Mouse (Mus musculus) MEL (cell line): ENCODE measurements at regions not wholly inside any gene's neighbourhood (a gene's known extent, or its start where the extent isn't known, plus 50 kb on each side); places are given as distances from the start of the nearest gene placed in this dataset.
A peak's percentile ranks its signal among the peaks of the same experiment; 100 is the strongest.

Experiments used
- DNase-seq: peaks from one replicate; pipeline ENCODE4 v3.0.0; 2011; ENCODE audit warnings: low read depth, low spot score
- H3K27ac ChIP-seq: 2 replicates; pipeline ENCODE4 v1.5.1; 2012; ENCODE audit warnings: low read depth, mild to moderate bottlenecking, control low read depth, low read length, moderate library complexity; ENCODE audit not compliant: control insufficient read depth
- H3K27me3 ChIP-seq, 2 experiments: fragments of 150-350 bp in 1 of 2; sonication (generic) in 1 of 2; 2 replicates each; pipeline ENCODE4 v1.6.1; 2012; ENCODE audit warnings: low read length in 2 of 2, mild to moderate bottlenecking in 2 of 2, improper control_type of control experiment in 1 of 2, moderate library complexity in 1 of 2; ENCODE audit not compliant: insufficient read depth in 2 of 2, control insufficient read depth in 1 of 2
- H3K36me3 ChIP-seq, 2 experiments: 2 replicates each; pipeline ENCODE4 v1.6.1; 2012 to 2014; ENCODE audit warnings: low read length in 2 of 2, improper control_type of control experiment in 1 of 2, inconsistent platforms in 1 of 2, mild to moderate bottlenecking in 1 of 2; ENCODE audit not compliant: insufficient read depth in 2 of 2, control insufficient read depth in 1 of 2
- H3K4me1 ChIP-seq, 2 experiments: fragments of 150-350 bp in 1 of 2; sonication (generic) in 1 of 2; 2 replicates each; pipeline ENCODE4 v1.6.1; 2012; ENCODE audit warnings: low read length in 2 of 2, improper control_type of control experiment in 1 of 2, mild to moderate bottlenecking in 1 of 2; ENCODE audit not compliant: insufficient read depth in 2 of 2, control insufficient read depth in 1 of 2
- H3K4me3 ChIP-seq, 2 experiments: fragments of 150-350 bp in 1 of 2; sonication (generic) in 1 of 2; 2 replicates each; pipeline ENCODE4 v1.5.1; 2012; ENCODE audit warnings: low read depth in 2 of 2, low read length in 2 of 2, mild to moderate bottlenecking in 2 of 2, moderate library complexity in 2 of 2, control low read depth in 1 of 2, improper control_type of control experiment in 1 of 2; ENCODE audit not compliant: control insufficient read depth in 1 of 2, insufficient read depth in 1 of 2
- H3K79me2 ChIP-seq: 2 replicates; pipeline ENCODE4 v1.6.1; 2012; ENCODE audit warnings: mild to moderate bottlenecking, low read length, moderate library complexity; ENCODE audit not compliant: control insufficient read depth, poor library complexity, insufficient read depth
- H3K9ac ChIP-seq: 2 replicates; pipeline ENCODE4 v1.6.1; 2012; ENCODE audit warnings: low read depth, mild to moderate bottlenecking, control low read depth, low read length, moderate library complexity; ENCODE audit not compliant: control insufficient read depth, poor library complexity, severe bottlenecking
- H3K9me3 ChIP-seq: fragments of 150-350 bp; sonication (generic); replicated peaks from 2 replicates; pipeline ENCODE4 v1.6.1; 2012; ENCODE audit warnings: mild to moderate bottlenecking, low read length, improper control_type of control experiment, moderate library complexity; ENCODE audit not compliant: insufficient read depth
- CHD1 ChIP-seq: IDR thresholded peaks from 2 replicates; pipeline ENCODE4 v1.6.1; 2012; ENCODE audit warnings: low read depth, mild to moderate bottlenecking, inconsistent platforms, low read length, improper control_type of control experiment
- CTCF ChIP-seq, 3 experiments: IDR thresholded peaks in 2 of 3; conservative IDR thresholded peaks in 1 of 3; 2 replicates each; pipeline ENCODE4 v1.5.1; 2011 to 2012; ENCODE audit warnings: low read length in 3 of 3, low read depth in 2 of 3, mild to moderate bottlenecking in 2 of 3, improper control_type of control experiment in 1 of 3, inconsistent platforms in 1 of 3, mixed read lengths in 1 of 3, moderate library complexity in 1 of 3; ENCODE audit not compliant: control insufficient read depth in 1 of 3, insufficient read depth in 1 of 3, poor library complexity in 1 of 3, severe bottlenecking in 1 of 3
- E2F4 ChIP-seq: IDR thresholded peaks from 2 replicates; pipeline ENCODE4 v1.6.1; 2011; ENCODE audit warnings: low read depth, low read length, improper control_type of control experiment, borderline replicate concordance
- ETS1 ChIP-seq: IDR thresholded peaks from 2 replicates; pipeline ENCODE4 v1.6.1; 2012; ENCODE audit warnings: low read depth, mild to moderate bottlenecking, inconsistent platforms, low read length, improper control_type of control experiment, moderate library complexity
- JUND ChIP-seq: IDR thresholded peaks from 2 replicates; pipeline ENCODE4 v1.6.1; 2011; ENCODE audit warnings: low read depth, mild to moderate bottlenecking, improper control_type of control experiment, low read length
- MAFK ChIP-seq: IDR thresholded peaks from 2 replicates; pipeline ENCODE4 v1.6.1; 2011; ENCODE audit warnings: low read depth, mild to moderate bottlenecking, low read length, improper control_type of control experiment, borderline replicate concordance
- MAZ ChIP-seq: IDR thresholded peaks from 2 replicates; pipeline ENCODE4 v1.6.1; 2012; ENCODE audit warnings: low read depth, mild to moderate bottlenecking, inconsistent platforms, low read length, improper control_type of control experiment
- MEF2A ChIP-seq: IDR thresholded peaks from 2 replicates; pipeline ENCODE4 v1.6.1; 2014; ENCODE audit warnings: low read depth, mild to moderate bottlenecking, inconsistent platforms, low read length, improper control_type of control experiment; ENCODE audit not compliant: poor library complexity, insufficient replicate concordance, severe bottlenecking; ENCODE audit errors: extremely low read depth
- MXI1 ChIP-seq: IDR thresholded peaks from 2 replicates; pipeline ENCODE4 v1.6.1; 2011; ENCODE audit warnings: mild to moderate bottlenecking, low read depth, low read length, improper control_type of control experiment
- POLR2A ChIP-seq, 2 experiments: IDR thresholded peaks; 2 replicates each; pipeline ENCODE4 v1.6.1; 2011 to 2012; ENCODE audit warnings: low read length in 2 of 2, mild to moderate bottlenecking in 2 of 2, control low read depth in 1 of 2, improper control_type of control experiment in 1 of 2, low read depth in 1 of 2, moderate library complexity in 1 of 2; ENCODE audit not compliant: control insufficient read depth in 1 of 2, insufficient read depth in 1 of 2, poor library complexity in 1 of 2
- RAD21 ChIP-seq: IDR thresholded peaks from 2 replicates; pipeline ENCODE4 v1.6.1; 2011; ENCODE audit warnings: mild to moderate bottlenecking, low read depth, low read length, improper control_type of control experiment
- RCOR1 ChIP-seq: IDR thresholded peaks from 2 replicates; pipeline ENCODE4 v1.6.1; 2012; ENCODE audit warnings: low read depth, mild to moderate bottlenecking, inconsistent platforms, low read length, improper control_type of control experiment
- SMC3 ChIP-seq: IDR thresholded peaks from 2 replicates; pipeline ENCODE4 v1.6.1; 2011; ENCODE audit warnings: low read depth, low read length, improper control_type of control experiment
- TAL1 ChIP-seq: IDR thresholded peaks from 2 replicates; pipeline ENCODE4 v1.6.1; 2012; ENCODE audit warnings: mild to moderate bottlenecking, inconsistent platforms, low read length, moderate library complexity, mixed read lengths
- UBTF ChIP-seq: IDR thresholded peaks from 2 replicates; pipeline ENCODE4 v1.6.1; 2012; ENCODE audit warnings: low read depth, mild to moderate bottlenecking, inconsistent platforms, low read length, improper control_type of control experiment, moderate library complexity, borderline replicate concordance; ENCODE audit not compliant: insufficient read depth
- USF1 ChIP-seq: IDR thresholded peaks from 2 replicates; pipeline ENCODE4 v1.6.1; 2014; ENCODE audit warnings: low read depth, mild to moderate bottlenecking, inconsistent platforms, low read length, improper control_type of control experiment, moderate library complexity

GRCm38 (mm10) chr10:24487915-24488314 is 107.3 kb upstream of the Ccn2 start:
- no peaks in the 10 kb centered on the region for H3K36me3 ChIP-seq
- TF ChIP-seq USF1 (no peak), JUND (no peak), ETS1 (no peak), RAD21 (no peak), CHD1 (no peak)
- H3K4me1 ChIP-seq: no peaks in the 10 kb centered on the region
- DNase-seq: no peak
- no peak overlapping the region for H3K27ac ChIP-seq
- no peaks in the 10 kb centered on the region for H3K79me2 ChIP-seq
- no peak overlapping the region for H3K9ac ChIP-seq
- H3K4me3 ChIP-seq: no peak overlapping the region
- H3K27me3 ChIP-seq: peaks cover 0 to 2% of the 10 kb centered on the region in 2 experiments; a peak in 1 of 4 replicates
- no peaks in the 10 kb centered on the region for H3K9me3 ChIP-seq

GRCm38 (mm10) chr10:24490432-24490831 is 104.8 kb upstream of the Ccn2 start:
- H3K9ac ChIP-seq: no peak overlapping the region
- no peak overlapping the region for H3K27ac ChIP-seq
- H3K4me1 ChIP-seq: peaks cover 0 to 4% of the 10 kb centered on the region in 2 experiments; a peak in 1 of 4 replicates
- peak; percentile 25 for DNase-seq
- no peaks in the 10 kb centered on the region; a peak in 2 of 4 replicates for H3K36me3 ChIP-seq
- peaks cover 0 to 2% of the 10 kb centered on the region in 2 experiments; a peak in 1 of 4 replicates for H3K27me3 ChIP-seq
- TF ChIP-seq MAZ (no peak), MAFK (peak; percentile 89)
- no peak overlapping the region for H3K4me3 ChIP-seq
- H3K79me2 ChIP-seq: no peaks in the 10 kb centered on the region
- H3K9me3 ChIP-seq: no peaks in the 10 kb centered on the region

GRCm38 (mm10) chr10:24491848-24492247 is 103.4 kb upstream of the Ccn2 start:
- Histone ChIP-seq H3K36me3 (no peaks in the 10 kb centered on the region; a peak in 2 of 4 replicates), H3K27me3 (peaks cover 0 to 2% of the 10 kb centered on the region in 2 experiments; a peak in 1 of 4 replicates), H3K9me3 (no peaks in the 10 kb centered on the region), H3K9ac (no peak overlapping the region), H3K27ac (no peak overlapping the region), H3K4me3 (no peak overlapping the region), H3K4me1 (peaks cover 0 to 4% of the 10 kb centered on the region in 2 experiments; a peak in 1 of 4 replicates), H3K79me2 (no peaks in the 10 kb centered on the region)
- DNase-seq: no peak
- no peak for TF ChIP-seq POLR2A (IDR thresholded peaks at IDR 0.05; ENCODE audit: control insufficient read depth in 1 of 2, insufficient read depth in 1 of 2, low read depth in 1 of 2, low read length in 2 of 2, poor library complexity in 1 of 2)
- no peak for TF ChIP-seq RCOR1
- no peak for TF ChIP-seq CTCF (IDR thresholded peaks at IDR 0.05 in 2 of 3, conservative IDR thresholded peaks at IDR 0.05 in 1 of 3; ENCODE audit: control insufficient read depth in 1 of 3, insufficient read depth in 1 of 3, low read depth in 2 of 3, low read length in 3 of 3, poor library complexity in 1 of 3, severe bottlenecking in 1 of 3)
- TF ChIP-seq MXI1: no peak
- no peak for TF ChIP-seq E2F4
- no peak for TF ChIP-seq ETS1
- TF ChIP-seq SMC3: no peak
- no peak for TF ChIP-seq MEF2A
- TF ChIP-seq TAL1: no peak
- no peak for TF ChIP-seq UBTF
